Mouse (Mus musculus) limb, embryonic 13.5 days (tissue): ENCODE results near the gene Kcna1. TPM values are rescaled to one million over a fixed set of nuclear protein-coding genes. Genes with fewer than 3 reads are reported as not detected.
A peak's percentile ranks its signal among the peaks of the same experiment; 100 is the strongest.

ENCODE experiments used
- ATAC-seq: fragments of 200-750 bp; cut with Nextera tagmentation; 2 replicates; pipeline ENCODE4 v1.8.0; 2017; ENCODE audit warnings: low read depth, moderate number of reproducible peaks, moderate TSS enrichment; ENCODE audit not compliant: low FRiP score
- H3K27ac ChIP-seq: fragments of 300-500 bp; sonication (generic); 2 replicates; pipeline ENCODE4 v1.5.1; 2015; ENCODE audit warnings: inconsistent platforms, mild to moderate bottlenecking, moderate library complexity
- H3K27me3 ChIP-seq: fragments of 300-500 bp; sonication (generic); 2 replicates; pipeline ENCODE4 v1.6.1; 2015; ENCODE audit warnings: mild to moderate bottlenecking, inconsistent platforms
- H3K36me3 ChIP-seq: fragments of 300-500 bp; sonication (generic); 2 replicates; pipeline ENCODE4 v1.6.1; 2015; ENCODE audit warnings: inconsistent platforms, mild to moderate bottlenecking, moderate library complexity
- H3K4me1 ChIP-seq: fragments of 300-500 bp; sonication (generic); 2 replicates; pipeline ENCODE4 v1.6.1; 2015; ENCODE audit warnings: inconsistent platforms
- H3K4me2 ChIP-seq: fragments of 300-500 bp; sonication (generic); replicated peaks from 2 replicates; pipeline ENCODE4 v1.6.1; 2015; ENCODE audit warnings: inconsistent platforms, mild to moderate bottlenecking, moderate library complexity
- H3K4me3 ChIP-seq: fragments of 300-500 bp; sonication (generic); 2 replicates; pipeline ENCODE4 v1.5.1; 2015; ENCODE audit warnings: moderate library complexity, mild to moderate bottlenecking, inconsistent platforms
- H3K9ac ChIP-seq: fragments of 300-500 bp; sonication (generic); 2 replicates; pipeline ENCODE4 v1.6.1; 2015; ENCODE audit warnings: mild to moderate bottlenecking, inconsistent platforms
- H3K9me3 ChIP-seq: fragments of 300-500 bp; sonication (generic); 2 replicates; pipeline ENCODE4 v1.6.1; 2016; ENCODE audit warnings: inconsistent platforms
- WGBS: fragments of 180-500 bp; shearing (Covaris S2); methylation state at CpG from one replicate; pipeline ENCODE4 v1.1.7; 2015; 5-methylcytosine and 5-hydroxymethylcytosine counted together
- polyA plus RNA-seq: library from polyadenylated mRNA; unstranded; fragments of >200 nt; fragmentation: Nextera tagmentation; extraction: Ambion mirVana; gene quantifications from 2 replicates; pipeline ENCODE4 v1.2.1, GENCODE M21; 2015

The Kcna1 gene
- polyA plus RNA-seq, 1 experiment from 2014 or later: 3.5 TPM

DNA sequence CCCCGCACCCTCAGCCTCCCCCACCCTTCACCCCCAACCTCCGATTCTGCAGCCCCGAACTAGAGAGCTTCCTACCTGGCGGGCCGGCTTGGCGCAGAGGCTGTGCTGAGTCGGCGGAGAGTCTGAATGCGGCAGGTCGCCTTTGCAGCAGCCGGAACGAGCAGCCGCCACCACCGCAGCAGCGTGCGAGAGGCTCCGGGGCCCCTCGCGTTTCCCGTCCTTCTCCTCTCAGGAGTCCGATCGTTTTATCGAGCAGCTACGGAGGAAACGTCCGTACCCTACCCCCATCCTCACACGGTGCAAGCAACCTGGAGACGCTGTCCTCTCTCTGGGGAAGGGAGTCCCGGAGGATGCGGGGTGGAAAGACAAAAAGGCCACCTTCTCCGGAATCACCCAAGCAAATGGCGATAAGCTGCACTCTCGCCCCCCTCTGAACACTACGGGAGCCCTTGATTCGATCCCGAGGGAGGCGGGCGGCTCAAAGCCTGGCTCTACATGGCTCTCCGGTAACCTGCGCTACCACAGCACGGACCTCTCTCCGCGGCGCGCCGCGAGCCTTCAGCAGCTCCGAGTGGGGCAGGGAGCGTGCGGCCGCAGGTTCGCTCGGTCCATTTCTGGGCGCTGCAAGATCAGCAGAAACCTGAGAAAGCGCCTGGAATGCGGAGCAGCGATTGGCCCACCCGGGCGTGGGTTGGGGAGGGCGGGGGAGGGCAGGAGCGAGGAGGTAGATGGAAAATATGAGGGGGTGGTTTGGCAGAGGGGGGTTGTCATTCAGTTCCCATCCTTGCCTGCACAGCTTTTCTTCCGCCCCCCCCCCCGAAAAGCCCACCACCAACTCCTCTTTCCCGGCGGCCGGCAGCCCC lies 1.8 kb downstream of the Kcna1 start:
- no peak overlapping the region for H3K27ac ChIP-seq

DNA sequence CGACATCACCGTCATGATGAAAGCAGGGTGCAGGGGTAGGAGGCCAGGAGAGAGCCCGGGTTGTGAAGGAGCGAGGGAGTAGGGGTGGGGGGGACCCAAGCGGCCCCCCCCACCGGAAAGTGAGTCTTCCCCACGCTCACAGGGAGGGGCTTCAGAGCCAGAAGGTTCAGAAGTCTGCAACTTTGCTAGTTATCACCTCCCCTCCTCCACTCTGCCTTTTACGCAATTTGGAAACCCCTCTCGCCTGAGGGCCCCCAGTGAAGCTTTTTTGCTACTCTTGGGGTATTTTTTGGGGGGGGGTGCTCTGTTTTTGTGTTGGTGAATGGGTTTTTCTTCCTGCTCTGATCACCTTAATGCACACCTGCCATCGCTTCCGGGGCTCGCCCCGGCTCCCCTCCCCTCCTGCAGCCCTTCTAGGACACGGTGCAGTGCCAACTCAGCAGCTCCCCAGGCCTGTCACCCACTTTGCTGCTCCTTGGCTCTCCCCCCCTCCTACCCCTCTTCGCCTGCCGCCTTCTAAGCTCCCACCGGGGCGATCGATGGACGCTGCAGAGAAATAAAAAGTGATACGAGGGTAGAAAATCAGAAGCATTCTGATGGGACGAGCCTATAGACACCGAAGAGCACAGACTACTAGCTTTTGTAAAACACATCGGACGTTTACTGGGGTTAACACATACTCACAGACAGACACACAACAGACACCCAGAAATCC lies 2.7 kb downstream of the Kcna1 start:
- ATAC-seq: no peak
- Histone ChIP-seq H3K9me3 (no peaks in the 10 kb centered on the region), H3K4me2 (peak overlapping the region; percentile 97), H3K9ac (peak overlapping the region; percentile 25; the same call in 1 of the 2 replicates), H3K27me3 (peaks cover 90% of the 10 kb centered on the region), H3K36me3 (no peaks in the 10 kb centered on the region), H3K27ac (no peak overlapping the region), H3K4me1 (peaks cover 29% of the 10 kb centered on the region), H3K4me3 (peak overlapping the region; percentile 54)
- WGBS: under 1% methylated on average over 23 of the region's 25 CpGs

More for the DNA sequence above, 1.8 kb downstream of the Kcna1 start:
- Histone ChIP-seq H3K9ac (peak overlapping the region; percentile 59), H3K36me3 (no peaks in the 10 kb centered on the region), H3K4me1 (peaks cover 29% of the 10 kb centered on the region), H3K9me3 (no peaks in the 10 kb centered on the region), H3K27me3 (peaks cover 81% of the 10 kb centered on the region), H3K4me3 (peak overlapping the region; percentile 54), H3K4me2 (peak overlapping the region; percentile 97)
- under 1% methylated on average over 66 of the region's 66 CpGs for WGBS
- peak; percentile 70 for ATAC-seq

DNA sequence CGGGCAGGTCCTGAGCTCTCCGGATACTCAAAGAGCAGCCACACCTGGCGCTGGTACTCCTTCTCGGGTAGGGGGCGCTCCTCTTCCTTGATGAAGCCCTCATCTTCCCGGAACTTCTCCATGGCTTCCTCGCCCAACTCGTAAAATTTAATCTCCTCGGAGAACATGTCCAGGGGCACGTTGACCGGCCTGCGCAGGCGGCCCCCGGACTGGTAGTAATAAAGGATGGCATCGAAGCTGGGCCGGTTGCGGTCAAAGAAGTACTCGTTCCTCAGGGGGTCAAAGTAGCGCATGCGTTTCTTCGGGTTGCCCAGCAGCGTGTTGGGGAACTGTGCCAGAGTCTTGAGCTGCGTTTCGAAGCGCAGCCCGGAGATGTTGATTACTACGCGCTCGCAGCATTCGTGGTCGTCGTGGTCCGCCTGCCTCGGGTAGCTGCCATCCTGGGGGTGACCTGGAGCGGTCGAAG lies 3.3 kb downstream of the Kcna1 start:
- WGBS: 1% methylated on average over 36 of the region's 36 CpGs

DNA sequence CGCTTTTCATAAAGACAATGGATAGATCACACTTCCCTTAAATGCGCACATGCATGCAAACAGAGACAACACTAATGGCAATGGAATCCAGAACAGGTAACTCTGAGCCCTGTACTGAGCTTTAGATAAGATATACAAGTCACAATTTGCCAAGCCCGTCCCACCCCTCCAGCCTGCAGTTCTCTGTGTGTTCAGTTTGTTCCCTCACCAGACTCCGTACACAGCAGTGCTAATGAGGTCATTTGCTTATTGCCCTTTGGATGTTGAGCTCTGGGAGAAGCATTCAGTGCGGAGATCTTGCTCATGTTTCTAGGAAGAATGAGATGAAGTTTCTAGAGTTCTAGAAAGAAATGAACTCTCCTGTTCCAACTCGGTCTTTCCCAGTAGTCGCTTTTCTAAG lies 17.7 kb downstream of the Kcna1 start:
- H3K4me1 ChIP-seq: no peaks in the 10 kb centered on the region
- ATAC-seq: no peak
- WGBS: 73% methylated on average over 7 of the region's 7 CpGs
- H3K4me2 ChIP-seq: no peak overlapping the region
- no peak overlapping the region for H3K4me3 ChIP-seq
- H3K9me3 ChIP-seq: no peaks in the 10 kb centered on the region
- no peak overlapping the region for H3K27ac ChIP-seq
- H3K9ac ChIP-seq: no peak overlapping the region
- 0 out of 2 replicates have a peak, but pooled peaks cover 4% of the 10 kb centered on the region for H3K27me3 ChIP-seq
- no peaks in the 10 kb centered on the region for H3K36me3 ChIP-seq

More for the DNA sequence above, 3.3 kb downstream of the Kcna1 start:
- Histone ChIP-seq H3K4me2 (peak overlapping the region; percentile 97), H3K4me3 (peak overlapping the region; percentile 54), H3K4me1 (peaks cover 29% of the 10 kb centered on the region), H3K36me3 (no peaks in the 10 kb centered on the region), H3K27ac (no peak overlapping the region), H3K27me3 (peaks cover 90% of the 10 kb centered on the region), H3K9me3 (no peaks in the 10 kb centered on the region), H3K9ac (0 out of 2 replicates have a peak overlapping the region, but pooled peaks have one; percentile 25)
- no peak for ATAC-seq

DNA sequence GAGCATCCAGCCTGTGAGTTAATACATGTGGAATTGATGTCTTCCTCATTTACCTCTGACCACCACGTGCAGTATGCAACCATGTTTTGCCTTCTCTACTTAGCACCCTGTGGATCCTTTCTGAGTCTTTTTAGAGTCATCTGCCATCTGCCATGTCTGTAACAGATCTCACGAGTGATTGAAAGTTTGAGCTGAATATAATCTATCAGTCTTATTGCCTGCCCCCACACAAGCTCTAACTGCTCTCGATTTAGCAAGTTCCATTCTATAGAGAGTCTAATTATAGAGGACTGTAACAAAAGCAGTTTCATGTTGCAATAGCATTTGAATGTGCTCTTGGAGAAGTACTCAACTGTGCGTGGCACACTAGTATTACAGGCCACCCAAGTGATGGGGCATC lies 27.7 kb downstream of the Kcna1 start:
- Histone ChIP-seq H3K4me1 (no peaks in the 10 kb centered on the region), H3K27me3 (no peaks in the 10 kb centered on the region), H3K4me3 (no peak overlapping the region), H3K9ac (no peak overlapping the region), H3K36me3 (no peaks in the 10 kb centered on the region), H3K27ac (no peak overlapping the region), H3K4me2 (no peak overlapping the region), H3K9me3 (no peaks in the 10 kb centered on the region)
- WGBS: 82% methylated on average over 4 of the region's 4 CpGs
- no peak for ATAC-seq

DNA sequence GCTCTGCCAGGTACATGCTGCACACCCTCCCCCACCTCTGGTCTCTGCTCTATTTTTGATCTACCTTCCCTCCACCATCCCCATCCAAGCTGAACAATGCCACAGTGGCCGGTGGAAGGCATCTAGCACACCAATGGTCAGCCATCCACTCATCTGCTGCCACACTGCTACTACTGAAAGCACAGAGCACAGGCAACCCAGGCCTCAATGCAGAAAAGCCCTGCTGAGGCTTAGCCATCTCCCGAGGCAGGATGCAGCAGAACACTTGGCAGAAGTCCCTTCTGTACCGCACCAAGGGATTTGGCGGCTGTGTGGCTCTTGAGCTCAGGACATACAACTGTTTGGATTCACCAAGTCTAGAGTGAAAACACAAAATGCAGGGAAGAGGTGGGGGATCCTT lies 35.4 kb downstream of the Kcna1 start:
- Histone ChIP-seq H3K36me3 (no peaks in the 10 kb centered on the region), H3K27me3 (0 out of 2 replicates have a peak, but pooled peaks cover 11% of the 10 kb centered on the region), H3K9ac (no peak overlapping the region), H3K27ac (no peak overlapping the region), H3K4me3 (no peak overlapping the region), H3K4me1 (peaks cover 7% of the 10 kb centered on the region; the same call in 1 of the 2 replicates), H3K9me3 (no peaks in the 10 kb centered on the region), H3K4me2 (no peak overlapping the region)
- no peak for ATAC-seq
- 74% methylated on average over 4 of the region's 4 CpGs for WGBS

DNA sequence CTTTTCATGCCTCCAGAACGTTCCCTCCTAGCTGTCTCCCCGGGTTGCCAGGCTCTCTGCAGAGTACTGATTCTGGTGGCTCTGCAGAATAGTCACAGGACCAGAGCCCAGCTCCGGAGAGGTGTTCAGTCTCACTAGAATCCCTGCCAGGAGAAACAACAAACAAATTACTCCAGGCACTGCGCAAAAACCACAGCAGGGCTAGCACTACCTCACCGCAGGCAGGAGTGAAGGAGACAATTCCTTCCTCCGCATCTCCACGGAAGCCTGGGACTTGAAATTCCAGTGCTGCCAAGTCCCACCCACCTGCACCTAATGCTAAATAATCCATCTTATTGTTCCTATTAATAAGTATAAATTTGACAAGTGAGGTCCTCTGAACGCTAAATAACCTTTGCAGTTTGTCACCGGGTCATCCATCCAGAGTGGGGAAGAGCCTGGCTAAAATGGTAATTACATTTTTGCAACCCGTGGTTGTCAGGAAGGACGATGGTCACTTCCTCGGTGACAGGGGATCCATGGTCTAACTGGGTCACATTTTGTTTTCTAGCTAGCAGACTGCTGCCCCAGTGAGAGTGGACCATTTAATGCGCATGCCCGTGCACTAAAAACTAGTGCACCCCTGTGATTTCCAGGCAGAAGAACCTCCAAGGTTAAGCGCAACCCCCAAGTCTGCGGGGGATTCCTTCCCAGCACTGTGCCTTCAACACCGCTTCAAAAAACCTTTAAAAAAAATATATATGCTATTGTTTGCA lies 36.8 kb downstream of the Kcna1 start:
- Histone ChIP-seq H3K9me3 (no peaks in the 10 kb centered on the region), H3K4me2 (no peak overlapping the region), H3K36me3 (no peaks in the 10 kb centered on the region), H3K27me3 (0 out of 2 replicates have a peak, but pooled peaks cover 11% of the 10 kb centered on the region), H3K4me1 (peaks cover 7% of the 10 kb centered on the region; the same call in 1 of the 2 replicates), H3K27ac (no peak overlapping the region), H3K9ac (no peak overlapping the region), H3K4me3 (no peak overlapping the region)
- 73% methylated on average over 17 of the region's 17 CpGs for WGBS
- no peak for ATAC-seq

DNA sequence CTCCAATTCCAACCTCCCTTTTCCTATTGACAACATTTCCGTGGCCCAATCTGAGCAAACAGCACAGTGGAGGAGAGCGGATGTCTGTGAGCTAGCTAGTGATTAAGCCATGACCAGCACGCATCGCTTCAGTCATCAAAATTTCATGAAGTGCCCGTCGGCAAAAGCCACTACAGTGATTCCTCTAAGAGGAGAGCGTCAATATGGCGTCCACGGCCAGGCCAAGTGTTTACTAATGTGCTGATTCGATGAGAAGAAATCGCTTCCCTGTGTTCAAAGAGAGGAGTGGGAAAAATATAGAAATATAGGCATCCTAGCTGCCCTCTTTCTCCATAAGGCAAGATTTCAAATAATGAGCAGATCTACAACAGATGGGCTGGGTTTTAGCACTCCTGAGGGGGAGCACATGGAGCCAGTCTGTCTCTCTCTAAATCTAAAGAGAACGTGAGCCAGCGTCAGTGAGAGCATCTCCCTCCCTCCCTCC lies 44.3 kb downstream of the Kcna1 start:
- no peak overlapping the region for H3K9ac ChIP-seq
- ATAC-seq: no peak
- no peak overlapping the region for H3K4me2 ChIP-seq
- WGBS: 74% methylated on average over 13 of the region's 13 CpGs
- no peak overlapping the region for H3K4me3 ChIP-seq
- no peaks in the 10 kb centered on the region for H3K4me1 ChIP-seq
- H3K27ac ChIP-seq: no peak overlapping the region
- no peaks in the 10 kb centered on the region for H3K36me3 ChIP-seq
- H3K9me3 ChIP-seq: peaks cover 3% of the 10 kb centered on the region; the same call in 1 of the 2 replicates
- H3K27me3 ChIP-seq: no peaks in the 10 kb centered on the region

DNA sequence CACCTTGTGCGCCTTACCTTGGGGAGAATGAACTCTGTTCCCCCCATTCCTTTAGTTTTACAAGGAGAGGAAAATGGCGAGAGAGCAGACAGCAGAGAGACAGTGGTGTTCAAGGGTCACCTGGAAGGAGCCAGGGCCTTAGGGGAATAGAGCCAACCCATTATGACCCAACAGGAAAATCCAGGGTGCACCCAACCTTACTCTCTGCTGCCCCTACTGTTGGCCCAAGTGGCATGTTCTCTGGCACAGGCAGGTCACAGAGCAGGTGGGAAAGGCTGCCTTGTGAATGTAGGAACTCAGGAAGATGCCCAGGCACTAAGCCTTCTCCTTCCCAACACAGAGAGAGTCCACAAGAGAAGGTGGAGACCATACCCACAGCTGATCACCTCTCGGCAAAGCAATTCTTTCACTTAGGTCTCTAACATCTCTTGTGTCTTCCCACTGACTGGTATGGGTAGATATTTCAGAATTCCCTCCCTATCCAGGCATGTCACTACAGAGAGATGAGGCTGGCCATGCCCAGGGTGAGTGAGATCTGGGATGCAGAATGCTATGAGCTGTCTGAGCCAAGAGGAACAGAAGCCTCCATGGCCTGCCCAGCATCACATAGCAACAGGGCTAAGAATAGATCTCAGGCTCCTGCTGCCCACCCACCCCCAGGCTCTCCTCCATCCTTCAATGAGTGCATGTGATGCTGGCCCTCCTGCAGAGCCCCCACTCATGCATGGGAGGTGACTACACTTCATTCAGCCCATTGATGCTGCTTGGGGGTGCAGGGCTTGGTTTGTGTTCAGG lies 46.8 kb downstream of the Kcna1 start:
- no peak overlapping the region for H3K27ac ChIP-seq
- peaks cover 3% of the 10 kb centered on the region; the same call in 1 of the 2 replicates for H3K9me3 ChIP-seq
- H3K36me3 ChIP-seq: no peaks in the 10 kb centered on the region
- H3K9ac ChIP-seq: no peak overlapping the region
- H3K27me3 ChIP-seq: no peaks in the 10 kb centered on the region
- no peak overlapping the region for H3K4me2 ChIP-seq
- ATAC-seq: no peak
- H3K4me3 ChIP-seq: no peak overlapping the region
- 76% methylated on average over 3 of the region's 3 CpGs for WGBS
- no peaks in the 10 kb centered on the region for H3K4me1 ChIP-seq

DNA sequence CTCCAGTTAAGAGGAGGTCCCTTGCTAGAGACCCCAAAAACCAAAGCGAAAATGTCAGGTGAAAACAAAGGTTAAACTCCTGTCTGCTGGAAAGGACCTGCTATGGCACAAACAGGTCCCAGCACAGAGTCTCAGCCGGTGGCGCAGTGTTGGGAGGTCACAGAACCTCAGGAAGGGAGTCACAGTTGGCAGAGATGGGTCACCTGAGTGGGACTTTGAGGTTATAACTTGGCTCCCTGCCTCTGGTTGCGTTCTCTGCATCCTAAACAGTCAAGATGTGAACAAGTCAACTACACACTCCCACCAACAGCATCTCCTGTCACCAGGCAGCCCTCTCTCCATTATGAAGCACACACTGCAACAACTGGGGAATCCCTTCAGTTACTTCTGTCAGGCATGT lies 48.4 kb downstream of the Kcna1 start:
- Histone ChIP-seq H3K27ac (no peak overlapping the region), H3K4me2 (no peak overlapping the region), H3K9me3 (peaks cover 3% of the 10 kb centered on the region; the same call in 1 of the 2 replicates), H3K27me3 (no peaks in the 10 kb centered on the region), H3K4me3 (no peak overlapping the region), H3K9ac (no peak overlapping the region), H3K4me1 (no peaks in the 10 kb centered on the region), H3K36me3 (no peaks in the 10 kb centered on the region)
- ATAC-seq: no peak
- WGBS: 94% methylated on average over 4 of the region's 4 CpGs
